Mouse (Mus musculus) skeletal muscle tissue, adult 2 months (tissue): Measurements from ENCODE around the gene Map3k4.
"Not testable (repeated sequence)": the region's sequence is repeated elsewhere in the genome, so short reads cannot be mapped to it uniquely, and the experiment has no call there.

Source experiments
- DNase-seq: peaks from one replicate; pipeline ENCODE4 v3.0.0-alpha.2; 2012; ENCODE audit warnings: low read depth, low spot score

The Map3k4 gene

GRCm38 (mm10) chr17:12224551-12224950 lies 94.0 kb downstream of the Map3k4 start:
- DNase-seq = not testable (repeated sequence)

GRCm38 (mm10) chr17:12224145-12224544 lies 94.5 kb downstream of the Map3k4 start:
- no peak for DNase-seq

GRCm38 (mm10) chr17:12223682-12224081 lies 94.9 kb downstream of the Map3k4 start:
- no peak for DNase-seq

GRCm38 (mm10) chr17:12221926-12222325 lies 96.7 kb downstream of the Map3k4 start:
- no peak for DNase-seq

GRCm38 (mm10) chr17:12216224-12216623 lies 102.4 kb downstream of the Map3k4 start:
- no peak for DNase-seq

GRCm38 (mm10) chr17:12213430-12213829 lies 105.2 kb downstream of the Map3k4 start:
- DNase-seq = no peak

GRCm38 (mm10) chr17:12212341-12212740 lies 106.3 kb downstream of the Map3k4 start:
- DNase-seq = no peak

- DNase-seq = no peak
Observed at GRCm38 (mm10) chr17:12211890-12212289, 106.7 kb downstream of the Map3k4 start.

- peak; percentile 69 for DNase-seq
Observed at GRCm38 (mm10) chr17:12210544-12211132, 108.0 kb downstream of the Map3k4 start.

GRCm38 (mm10) chr17:12209481-12209880 lies 109.1 kb downstream of the Map3k4 start:
- DNase-seq = no peak

- DNase-seq = no peak
Observed at GRCm38 (mm10) chr17:12207022-12207548, 111.5 kb downstream of the Map3k4 start.

- DNase-seq = no peak
Observed at GRCm38 (mm10) chr17:12206248-12206647, 112.3 kb downstream of the Map3k4 start.

- DNase-seq = no peak
Observed at GRCm38 (mm10) chr17:12205694-12206075, 112.9 kb downstream of the Map3k4 start.

- no peak for DNase-seq
Observed at GRCm38 (mm10) chr17:12205015-12205693, 113.4 kb downstream of the Map3k4 start.

- no peak for DNase-seq
Observed at GRCm38 (mm10) chr17:12204689-12205014, 113.9 kb downstream of the Map3k4 start.

GRCm38 (mm10) chr17:12204246-12204645 lies 114.3 kb downstream of the Map3k4 start:
- no peak for DNase-seq

- DNase-seq = no peak
Observed at GRCm38 (mm10) chr17:12203414-12203897, 115.1 kb downstream of the Map3k4 start.

- no peak for DNase-seq
Observed at GRCm38 (mm10) chr17:12201086-12201485, 117.5 kb downstream of the Map3k4 start.

- no peak for DNase-seq
Observed at GRCm38 (mm10) chr17:12199933-12200332, 118.7 kb downstream of the Map3k4 start.

GRCm38 (mm10) chr17:12195604-12196003 lies 123.0 kb downstream of the Map3k4 start:
- no peak for DNase-seq

GRCm38 (mm10) chr17:12195137-12195536 lies 123.5 kb downstream of the Map3k4 start:
- DNase-seq = no peak

- no peak for DNase-seq
Observed at GRCm38 (mm10) chr17:12187782-12188181, 130.8 kb downstream of the Map3k4 start.

- DNase-seq = no peak
Observed at GRCm38 (mm10) chr17:12186341-12186740, 132.3 kb downstream of the Map3k4 start.
